Mouse (Mus musculus) neural tube, embryonic 13.5 days (tissue): ENCODE measurements around the gene Tm4sf1. TPM values are rescaled to one million over a fixed set of nuclear protein-coding genes. Genes with fewer than 3 reads are reported as not detected.

Experiments
- ATAC-seq: fragments of 200-750 bp; cut with Nextera tagmentation; 2 replicates; pipeline ENCODE4 v1.8.0; 2017; ENCODE audit warnings: low read depth, mild to moderate bottlenecking, moderate TSS enrichment, moderate library complexity
- H3K27ac ChIP-seq: fragments of 300-500 bp; sonication (generic); replicated peaks from 2 replicates; pipeline ENCODE4 v1.5.1; 2015; ENCODE audit warnings: moderate library complexity, mild to moderate bottlenecking, inconsistent platforms
- H3K27me3 ChIP-seq: fragments of 300-500 bp; sonication (generic); 2 replicates; pipeline ENCODE4 v1.6.1; 2015; ENCODE audit warnings: mild to moderate bottlenecking, inconsistent platforms
- H3K36me3 ChIP-seq: fragments of 300-500 bp; sonication (generic); 2 replicates; pipeline ENCODE4 v1.6.1; 2015; ENCODE audit warnings: mild to moderate bottlenecking, inconsistent platforms
- H3K4me1 ChIP-seq: fragments of 300-500 bp; sonication (generic); replicated peaks from 2 replicates; pipeline ENCODE4 v1.6.1; 2015; ENCODE audit warnings: inconsistent platforms
- H3K4me2 ChIP-seq: fragments of 300-500 bp; sonication (generic); 2 replicates; pipeline ENCODE4 v1.6.1; 2015; ENCODE audit warnings: inconsistent platforms, mild to moderate bottlenecking, moderate library complexity
- H3K4me3 ChIP-seq: fragments of 300-500 bp; sonication (generic); 2 replicates; pipeline ENCODE4 v1.5.1; 2015; ENCODE audit warnings: mild to moderate bottlenecking, inconsistent platforms
- H3K9ac ChIP-seq: fragments of 300-500 bp; sonication (generic); 2 replicates; pipeline ENCODE4 v1.6.1; 2015; ENCODE audit warnings: moderate library complexity, mild to moderate bottlenecking, inconsistent platforms
- H3K9me3 ChIP-seq: fragments of 300-500 bp; sonication (generic); 2 replicates; pipeline ENCODE4 v1.6.1; 2016; ENCODE audit warnings: inconsistent platforms
- WGBS: fragments of 180-500 bp; shearing (Covaris S2); methylation state at CpG from one replicate; pipeline ENCODE4 v1.1.7; 2015; 5-methylcytosine and 5-hydroxymethylcytosine counted together
- polyA plus RNA-seq: library from polyadenylated mRNA; unstranded; fragments of >200 nt; fragmentation: Nextera tagmentation; extraction: Ambion mirVana; gene quantifications from 2 replicates; pipeline ENCODE4 v1.2.1, GENCODE M21; 2015

Gene Tm4sf1
- 28.4 and 30.3 TPM in 2 replicates for polyA plus RNA-seq

DNA sequence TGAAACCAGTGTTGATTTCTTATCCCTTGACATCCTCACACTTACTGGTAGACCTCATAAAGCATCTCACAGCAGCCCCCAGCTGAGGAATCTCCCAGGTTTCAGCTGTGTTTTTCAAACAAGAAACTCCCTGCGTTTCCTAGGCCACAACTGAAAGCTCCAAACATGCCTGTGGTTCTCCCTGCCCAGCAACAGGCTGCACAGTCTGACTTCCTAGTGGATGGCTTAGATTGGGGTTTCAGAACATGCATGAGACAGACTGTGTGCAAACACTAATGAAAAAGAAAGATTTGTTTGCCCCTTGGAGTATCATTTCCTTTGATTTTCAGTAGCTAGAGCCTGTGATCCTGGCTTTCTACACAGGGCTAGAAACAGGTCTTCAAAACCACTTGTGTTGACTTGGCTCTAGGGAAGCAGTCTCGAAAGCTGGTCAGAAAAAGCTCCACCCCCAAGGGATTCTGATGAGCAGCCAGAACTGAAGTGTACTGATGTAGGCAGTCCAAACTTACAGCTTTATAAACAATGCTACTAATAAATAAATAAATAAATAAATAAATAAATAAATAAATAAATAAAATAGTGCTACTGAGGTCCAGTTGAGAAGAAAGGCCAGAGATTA, at the start of gene Tm4sf1:
Gene Tm4sf1 (minus strand): TSS at position 68 of the 619 bp plus-strand sequence.
- Histone ChIP-seq H3K4me3 (no peak within 1 kb of the TSS), H3K36me3 (no peaks in the 10 kb centered on the region), H3K27ac (no peak within 1 kb of the TSS), H3K9ac (no peak within 1 kb of the TSS), H3K9me3 (no peaks in the 10 kb centered on the region), H3K27me3 (no peaks in the 10 kb centered on the region), H3K4me2 (no peak within 1 kb of the TSS), H3K4me1 (no peaks in the 10 kb centered on the region; the same call in 1 of the 2 replicates)
- WGBS, result 70% methylated on average over 2 of the region's 2 CpGs
- no peak for ATAC-seq

DNA sequence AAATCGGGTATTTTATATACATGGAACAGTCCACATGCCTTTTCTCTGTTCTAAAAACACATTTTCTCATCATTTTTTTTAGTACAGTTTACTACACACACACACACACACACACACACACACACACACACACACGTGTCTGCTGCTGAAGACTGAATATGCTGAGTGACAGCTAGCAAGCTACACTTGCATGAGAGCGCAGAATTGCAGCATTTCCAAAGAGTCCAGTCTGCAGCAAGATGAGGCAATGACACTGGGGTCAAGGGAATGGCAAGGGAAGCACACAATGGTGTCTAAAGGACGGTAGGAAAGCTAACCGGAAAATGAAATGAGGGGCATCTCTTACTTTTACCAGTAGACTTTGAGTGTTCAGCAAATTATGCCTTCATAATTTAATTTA, 43.0 kb upstream of the Tm4sf1 start:
- Histone ChIP-seq H3K27me3 (no peaks in the 10 kb centered on the region), H3K9ac (no peak overlapping the region), H3K27ac (no peak overlapping the region), H3K9me3 (no peaks in the 10 kb centered on the region; the same call in 1 of the 2 replicates), H3K4me1 (no peaks in the 10 kb centered on the region), H3K4me3 (no peak overlapping the region), H3K4me2 (no peak overlapping the region), H3K36me3 (no peaks in the 10 kb centered on the region)
- 81% methylated on average over 5 of the region's 5 CpGs for WGBS
- ATAC-seq, result no peak

DNA sequence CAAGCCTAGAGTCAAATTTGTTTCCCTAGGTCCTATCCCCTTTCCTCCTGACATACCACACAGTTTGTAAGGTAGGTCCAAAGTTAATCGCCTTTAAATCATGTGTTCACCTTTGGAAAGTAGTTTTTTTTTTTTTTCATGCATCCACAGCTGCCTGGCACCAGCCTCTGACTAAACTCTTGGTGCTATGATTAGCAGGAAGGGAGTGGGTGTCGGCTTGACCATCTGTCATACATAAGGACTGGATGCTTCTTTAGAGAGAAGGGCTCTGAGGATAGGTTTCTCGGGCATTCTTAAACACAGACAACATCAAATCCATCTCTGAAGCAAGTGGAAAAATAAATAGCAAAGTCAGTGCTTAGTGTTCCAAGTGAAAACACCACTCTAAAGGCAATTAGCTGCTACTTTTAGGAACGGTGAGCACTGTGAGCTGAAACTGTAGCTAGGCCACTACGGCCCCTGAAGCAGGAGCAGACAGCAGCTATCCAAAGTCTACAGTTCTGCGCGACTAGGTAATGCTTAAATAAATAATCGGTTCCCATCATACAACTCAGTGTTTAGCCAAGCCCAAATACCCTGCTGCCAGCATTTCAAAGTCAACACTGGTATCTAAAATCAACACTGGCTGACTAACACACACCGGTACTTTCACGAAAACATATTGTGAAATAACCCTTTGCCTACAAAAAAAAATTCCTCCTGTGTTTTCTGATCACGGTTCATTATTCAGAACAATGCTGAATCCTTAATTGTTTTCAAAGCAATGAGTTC, 42.2 kb upstream of the Tm4sf1 start:
- Histone ChIP-seq H3K4me2 (no peak overlapping the region), H3K36me3 (no peaks in the 10 kb centered on the region), H3K4me3 (no peak overlapping the region), H3K9me3 (no peaks in the 10 kb centered on the region; the same call in 1 of the 2 replicates), H3K9ac (no peak overlapping the region), H3K27ac (no peak overlapping the region), H3K27me3 (no peaks in the 10 kb centered on the region), H3K4me1 (no peaks in the 10 kb centered on the region)
- 79% methylated on average over 11 of the region's 11 CpGs for WGBS
- ATAC-seq, result no peak

DNA sequence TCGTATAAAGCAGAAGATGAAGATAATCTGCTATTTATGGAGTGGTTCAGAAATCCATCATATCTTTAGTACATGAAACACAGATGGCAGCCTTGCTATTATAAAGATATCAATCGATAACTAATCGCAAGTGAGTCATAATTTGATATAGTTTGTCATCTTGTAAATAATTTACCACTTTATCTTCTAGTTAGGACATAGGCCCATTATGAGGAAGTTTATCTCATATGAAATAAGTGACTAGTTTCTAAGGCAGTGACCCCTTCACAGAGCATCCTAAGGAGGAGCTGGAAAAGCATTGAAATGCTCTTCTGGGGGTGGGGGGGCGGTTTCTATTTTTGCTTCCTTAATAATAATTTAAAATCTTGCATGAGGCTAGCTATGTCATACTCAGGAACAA, 41.2 kb upstream of the Tm4sf1 start:
- no peak overlapping the region for H3K4me2 ChIP-seq
- no peak for ATAC-seq
- H3K4me1 ChIP-seq, result no peaks in the 10 kb centered on the region
- H3K9me3 ChIP-seq, result no peaks in the 10 kb centered on the region
- H3K9ac ChIP-seq, result no peak overlapping the region
- WGBS, result 87% methylated on average over 4 of the region's 4 CpGs
- no peak overlapping the region for H3K4me3 ChIP-seq
- H3K27me3 ChIP-seq, result no peaks in the 10 kb centered on the region
- no peaks in the 10 kb centered on the region for H3K36me3 ChIP-seq
- H3K27ac ChIP-seq, result no peak overlapping the region

DNA sequence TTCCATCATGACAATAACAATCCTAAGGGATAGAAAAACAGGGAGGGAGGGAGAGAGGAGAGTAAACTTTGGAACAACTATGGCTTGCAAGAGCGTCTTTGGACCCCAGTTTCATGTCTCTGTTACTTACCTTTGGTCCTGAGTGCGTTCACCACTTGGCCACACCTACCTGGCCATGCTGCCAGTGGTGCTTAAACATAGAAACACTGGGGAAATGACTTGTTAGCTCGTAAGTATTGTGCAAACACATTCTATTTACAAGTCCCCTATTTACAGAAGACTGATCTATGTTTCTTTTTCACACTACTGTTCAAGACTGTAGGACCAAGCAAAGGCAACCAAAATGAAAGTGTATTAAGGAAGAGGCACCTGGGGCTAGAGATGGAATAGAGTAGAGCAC, 39.5 kb upstream of the Tm4sf1 start:
- no peaks in the 10 kb centered on the region for H3K27me3 ChIP-seq
- ATAC-seq, result no peak
- no peaks in the 10 kb centered on the region for H3K36me3 ChIP-seq
- H3K4me3 ChIP-seq, result no peak overlapping the region
- no peaks in the 10 kb centered on the region for H3K4me1 ChIP-seq
- no peak overlapping the region for H3K9ac ChIP-seq
- no peak overlapping the region for H3K4me2 ChIP-seq
- H3K27ac ChIP-seq, result no peak overlapping the region
- H3K9me3 ChIP-seq, result no peaks in the 10 kb centered on the region
- 89% methylated on average over 3 of the region's 3 CpGs for WGBS

DNA sequence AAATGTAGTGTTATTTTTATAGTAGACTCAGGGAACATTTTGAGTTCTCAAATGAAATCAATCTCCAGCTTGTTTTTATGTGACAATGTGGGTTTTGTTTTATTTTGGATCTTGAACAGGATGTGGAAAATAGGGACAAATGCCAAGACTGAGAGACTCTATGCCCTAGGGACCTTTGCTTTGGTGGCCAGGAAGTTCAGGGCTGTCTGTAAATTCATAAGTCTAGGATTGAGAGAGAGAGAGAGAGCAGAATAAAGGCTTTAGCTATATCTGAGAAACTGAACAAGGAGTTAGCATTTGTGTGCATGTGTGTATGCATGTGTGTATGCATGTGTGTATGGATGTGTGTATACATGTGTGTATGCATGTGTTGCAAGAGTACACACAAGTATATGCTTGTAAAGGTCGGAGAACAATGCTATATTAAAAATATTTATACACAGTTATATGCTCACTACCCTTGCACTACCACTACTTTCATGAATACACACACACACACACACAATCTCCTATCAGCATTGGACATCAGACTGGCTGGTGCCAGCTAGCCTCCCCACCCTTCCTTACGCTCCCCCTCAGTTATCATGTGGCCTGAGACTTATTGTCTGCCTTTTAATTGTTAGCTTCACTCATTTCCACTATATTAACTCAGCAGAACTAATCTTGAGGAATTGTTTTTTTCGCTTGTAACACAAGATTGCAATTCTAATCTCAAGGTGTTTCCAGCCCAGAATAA, 33.5 kb upstream of the Tm4sf1 start:
- no peaks in the 10 kb centered on the region for H3K4me1 ChIP-seq
- H3K4me2 ChIP-seq, result no peak overlapping the region
- no peak overlapping the region for H3K4me3 ChIP-seq
- no peak overlapping the region; the same call in 1 of the 2 replicates for H3K27ac ChIP-seq
- H3K27me3 ChIP-seq, result no peaks in the 10 kb centered on the region
- ATAC-seq, result no peak
- H3K36me3 ChIP-seq, result no peaks in the 10 kb centered on the region
- H3K9me3 ChIP-seq, result no peaks in the 10 kb centered on the region
- H3K9ac ChIP-seq, result no peak overlapping the region
- WGBS, result 78% methylated on average over 3 of the region's 3 CpGs

DNA sequence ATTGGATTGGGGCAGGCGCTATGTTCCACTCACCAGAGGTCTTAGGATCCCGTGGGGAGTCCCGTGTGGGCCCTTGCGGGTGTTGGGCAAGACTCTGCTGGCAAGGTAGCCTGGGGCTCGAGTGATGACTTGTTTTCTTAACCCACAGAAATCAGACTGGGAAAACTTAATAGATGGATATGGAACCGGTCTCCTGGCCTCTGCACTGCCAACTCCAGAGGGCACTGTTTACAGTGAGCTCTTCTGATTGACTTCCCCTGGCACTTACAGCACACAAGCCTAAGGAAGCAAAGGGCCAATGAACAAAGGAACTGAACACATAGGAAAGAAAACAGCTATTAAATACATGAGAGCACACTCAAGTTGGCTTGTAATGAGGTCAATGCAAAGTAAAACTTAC, 26.2 kb upstream of the Tm4sf1 start:
- Histone ChIP-seq H3K9me3 (peaks cover 3% of the 10 kb centered on the region; the same call in 1 of the 2 replicates), H3K36me3 (no peaks in the 10 kb centered on the region), H3K4me2 (no peak overlapping the region), H3K4me3 (no peak overlapping the region), H3K9ac (no peak overlapping the region), H3K27ac (no peak overlapping the region), H3K27me3 (no peaks in the 10 kb centered on the region), H3K4me1 (no peaks in the 10 kb centered on the region)
- 90% methylated on average over 5 of the region's 6 CpGs for WGBS
- no peak for ATAC-seq

DNA sequence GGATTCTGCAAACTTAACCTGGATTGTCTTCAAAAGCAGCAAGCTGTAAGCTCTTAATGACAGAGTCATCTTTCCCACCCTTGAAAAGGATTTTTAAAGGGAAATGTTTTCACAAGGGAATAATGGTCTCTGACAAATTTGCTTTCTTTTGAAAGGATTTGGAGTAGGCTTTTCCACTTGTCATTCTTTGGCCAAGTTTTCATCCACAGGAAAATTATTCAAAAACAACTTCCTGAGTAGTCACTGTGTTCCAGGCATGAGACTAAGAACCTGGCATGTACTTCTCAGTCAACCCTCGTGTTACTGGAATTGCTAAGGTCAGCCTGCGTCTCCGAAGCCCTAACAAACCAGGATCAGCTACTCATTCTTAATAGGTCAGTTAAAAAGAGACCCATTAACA, 5.3 kb upstream of the Tm4sf1 start:
- H3K4me1 ChIP-seq, result no peaks in the 10 kb centered on the region; the same call in 1 of the 2 replicates
- no peaks in the 10 kb centered on the region for H3K36me3 ChIP-seq
- H3K9me3 ChIP-seq, result no peaks in the 10 kb centered on the region
- H3K4me3 ChIP-seq, result no peak overlapping the region
- no peak overlapping the region for H3K27ac ChIP-seq
- H3K27me3 ChIP-seq, result no peaks in the 10 kb centered on the region
- no peak overlapping the region for H3K9ac ChIP-seq
- ATAC-seq, result no peak
- no peak overlapping the region for H3K4me2 ChIP-seq
- 89% methylated on average over 3 of the region's 3 CpGs for WGBS

DNA sequence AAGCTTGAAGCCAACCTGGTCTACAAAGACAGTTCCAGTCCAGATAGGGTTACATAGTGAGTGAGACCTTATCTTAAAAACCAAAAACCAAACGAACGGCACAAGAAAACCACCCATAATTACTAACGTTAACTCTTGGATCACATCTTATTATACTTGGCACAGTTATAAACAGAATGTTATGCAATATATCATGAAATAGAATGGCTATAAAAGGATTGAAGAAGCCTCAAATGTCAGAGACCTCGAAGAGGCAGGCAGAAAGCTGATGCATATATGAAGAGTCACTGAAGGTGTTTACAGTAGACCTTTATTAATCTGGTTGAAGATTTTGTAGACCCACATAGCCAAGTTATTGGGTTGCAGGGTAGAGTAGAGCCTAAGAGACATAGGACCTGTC, 3.8 kb upstream of the Tm4sf1 start:
- no peak for ATAC-seq
- Histone ChIP-seq H3K27me3 (no peaks in the 10 kb centered on the region), H3K9me3 (no peaks in the 10 kb centered on the region), H3K4me1 (no peaks in the 10 kb centered on the region; the same call in 1 of the 2 replicates), H3K4me3 (no peak overlapping the region), H3K4me2 (no peak overlapping the region), H3K36me3 (no peaks in the 10 kb centered on the region), H3K27ac (no peak overlapping the region), H3K9ac (no peak overlapping the region)
- WGBS, result 86% methylated on average over 4 of the region's 4 CpGs

DNA sequence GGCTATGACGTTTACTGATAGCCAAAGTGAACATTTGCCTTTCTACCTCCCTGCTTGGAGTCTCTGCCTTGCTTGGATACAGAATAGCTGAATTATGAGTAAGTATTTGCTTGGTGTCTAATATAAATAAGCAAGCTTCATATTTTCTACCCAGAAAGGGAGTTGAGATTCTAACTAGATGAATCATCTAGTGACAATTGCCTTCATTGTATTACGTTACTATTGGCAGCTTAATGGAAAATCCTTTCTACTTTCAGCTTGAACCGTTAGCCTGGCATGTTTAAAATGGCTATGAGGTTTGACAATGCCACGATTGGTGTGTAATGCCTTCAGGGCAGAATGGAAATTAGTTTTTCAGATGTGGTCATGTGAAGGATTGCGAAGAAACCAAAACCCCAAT, 2.7 kb upstream of the Tm4sf1 start:
- Histone ChIP-seq H3K9ac (no peak overlapping the region), H3K4me1 (no peaks in the 10 kb centered on the region; the same call in 1 of the 2 replicates), H3K4me3 (no peak overlapping the region), H3K4me2 (no peak overlapping the region), H3K9me3 (no peaks in the 10 kb centered on the region), H3K36me3 (no peaks in the 10 kb centered on the region), H3K27ac (no peak overlapping the region), H3K27me3 (no peaks in the 10 kb centered on the region)
- 59% methylated on average over 5 of the region's 5 CpGs for WGBS
- no peak for ATAC-seq

DNA sequence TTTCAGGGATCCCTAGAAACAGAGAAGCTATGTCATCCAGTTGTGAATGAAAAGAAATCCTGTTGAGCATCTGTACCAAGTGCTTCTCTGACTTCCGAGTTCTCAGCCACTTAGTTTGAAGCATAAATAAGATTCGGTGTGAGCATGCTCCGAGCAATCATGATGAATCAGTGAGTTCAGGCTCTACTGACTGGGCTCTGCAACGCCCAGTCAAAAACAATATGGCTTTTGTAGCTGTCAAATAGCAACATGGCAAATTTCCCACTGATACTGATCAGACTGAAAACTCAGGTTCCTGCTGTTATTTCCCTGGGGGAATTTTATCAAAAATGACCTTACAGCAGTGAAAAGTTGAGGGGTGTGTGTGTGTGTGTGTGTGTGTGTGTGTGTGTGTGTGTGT, 2.3 kb upstream of the Tm4sf1 start:
- Histone ChIP-seq H3K9ac (no peak overlapping the region), H3K9me3 (no peaks in the 10 kb centered on the region), H3K4me2 (no peak overlapping the region), H3K27me3 (no peaks in the 10 kb centered on the region), H3K4me1 (no peaks in the 10 kb centered on the region; the same call in 1 of the 2 replicates), H3K36me3 (no peaks in the 10 kb centered on the region), H3K27ac (no peak overlapping the region), H3K4me3 (no peak overlapping the region)
- WGBS, result 58% methylated on average over 4 of the region's 4 CpGs
- no peak for ATAC-seq

DNA sequence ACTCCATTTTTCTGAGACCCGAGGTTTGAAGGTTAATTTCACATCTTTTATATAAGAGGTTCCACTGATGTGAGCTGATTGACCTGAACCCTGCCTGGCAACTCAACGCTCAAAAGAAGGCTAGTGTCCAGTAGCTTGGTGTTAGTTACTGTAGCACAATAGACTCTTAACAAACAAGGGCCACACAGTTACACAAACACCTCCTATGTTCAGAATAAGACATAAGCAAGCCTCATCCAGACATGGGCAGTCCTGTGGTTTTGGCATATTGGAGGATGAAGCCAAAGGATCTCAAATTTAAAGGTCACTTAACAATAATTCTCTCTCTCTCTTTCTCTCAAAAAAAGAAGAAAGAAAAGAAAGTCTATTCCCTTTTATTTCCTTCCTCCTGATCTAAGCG, 1.7 kb upstream of the Tm4sf1 start:
- Histone ChIP-seq H3K4me2 (no peak overlapping the region), H3K36me3 (no peaks in the 10 kb centered on the region), H3K4me3 (no peak overlapping the region), H3K9ac (no peak overlapping the region), H3K4me1 (no peaks in the 10 kb centered on the region; the same call in 1 of the 2 replicates), H3K9me3 (no peaks in the 10 kb centered on the region), H3K27ac (no peak overlapping the region), H3K27me3 (no peaks in the 10 kb centered on the region)
- WGBS, result 71% methylated on average over 3 of the region's 3 CpGs
- ATAC-seq, result no peak
